Mouse (Mus musculus) layer of hippocampus, postnatal 10 days (tissue): Measurements from ENCODE around the gene Pla2g3. TPM values are rescaled to one million over a fixed set of nuclear protein-coding genes. Genes with fewer than 3 reads are reported as not detected.
A peak's percentile ranks its signal among the peaks of the same experiment; 100 is the strongest.

Source experiments
- DNase-seq, 2 experiments: peaks; one replicate each; pipeline ENCODE4 v3.0.0; 2021; ENCODE audit warnings: low spot score in 2 of 2
- total RNA-seq, 2 experiments: library from RNA; stranded (reverse); gene quantifications; 2 replicates each; pipeline ENCODE4 v1.2.3; 2021

The Pla2g3 gene
- total RNA-seq, 2 experiments from 2014 or later, result 11.3 to 17.0 TPM

GRCm38 (mm10) chr11:3519051-3519726, 31.1 kb downstream of the Pla2g3 start:
- no peak for DNase-seq

GRCm38 (mm10) chr11:3519756-3520398, 31.8 kb downstream of the Pla2g3 start:
- DNase-seq, result no peak

- no peak for DNase-seq
These were observed 32.8 kb downstream of the Pla2g3 start for GRCm38 (mm10) chr11:3520919-3521318.

GRCm38 (mm10) chr11:3521339-3522224, 33.5 kb downstream of the Pla2g3 start:
- DNase-seq, result no peak

- no peak for DNase-seq
These were observed 34.4 kb downstream of the Pla2g3 start for GRCm38 (mm10) chr11:3522285-3523000.

GRCm38 (mm10) chr11:3523840-3524582, 35.9 kb downstream of the Pla2g3 start:
- DNase-seq, result no peak

- DNase-seq, result no peak
These were observed 37.5 kb downstream of the Pla2g3 start for GRCm38 (mm10) chr11:3525560-3525959.

GRCm38 (mm10) chr11:3526207-3526606, 38.1 kb downstream of the Pla2g3 start:
- DNase-seq, result no peak

GRCm38 (mm10) chr11:3526979-3527738, 39.1 kb downstream of the Pla2g3 start:
- no peak for DNase-seq

GRCm38 (mm10) chr11:3527766-3528165, 39.7 kb downstream of the Pla2g3 start:
- DNase-seq, result no peak

- no peak for DNase-seq
These were observed 40.1 kb downstream of the Pla2g3 start for GRCm38 (mm10) chr11:3528208-3528607.

- no peak for DNase-seq
These were observed 41.6 kb downstream of the Pla2g3 start for GRCm38 (mm10) chr11:3529476-3530252.

GRCm38 (mm10) chr11:3530731-3531130, 42.6 kb downstream of the Pla2g3 start:
- DNase-seq, result no peak

- peak; percentile 64 to 67 for DNase-seq
These were observed 43.5 kb downstream of the Pla2g3 start for GRCm38 (mm10) chr11:3531634-3532033.

GRCm38 (mm10) chr11:3532101-3532931, 44.2 kb downstream of the Pla2g3 start:
- no peak for DNase-seq

GRCm38 (mm10) chr11:3533406-3533932, 45.4 kb downstream of the Pla2g3 start:
- no peak for DNase-seq

GRCm38 (mm10) chr11:3534956-3535355, 46.9 kb downstream of the Pla2g3 start:
- no peak for DNase-seq
